Mouse (Mus musculus) layer of hippocampus, adult 18-20 months (tissue): ENCODE data around the gene Zic5. TPM values are rescaled to one million over a fixed set of nuclear protein-coding genes. Genes with fewer than 3 reads are reported as not detected.
A peak's percentile ranks its signal among the peaks of the same experiment; 100 is the strongest.

Source experiments
- DNase-seq, 2 experiments: peaks; one replicate each; pipeline ENCODE4 v3.0.0; 2022; ENCODE audit warnings: low spot score in 2 of 2
- total RNA-seq, 2 experiments: library from RNA; stranded (reverse); gene quantifications; 2 replicates each; pipeline ENCODE4 v1.2.3; 2021

Zic5 gene
- total RNA-seq, 2 experiments from 2014 or later = 3.0 to 5.1 TPM

- DNase-seq = no peak
These were observed 14.9 kb upstream of the Zic5 start for GRCm38 (mm10) chr14:122480355-122480754.

GRCm38 (mm10) chr14:122479461-122480109 lies 14.1 kb upstream of the Zic5 start:
- DNase-seq = peak in 1 of 2 experiments; percentile 2

- peak in 1 of 2 experiments; percentile 15 for DNase-seq
These were observed 13.1 kb upstream of the Zic5 start for GRCm38 (mm10) chr14:122478574-122479011.

- DNase-seq = peak in 1 of 2 experiments; percentile 8
These were observed 12.6 kb upstream of the Zic5 start for GRCm38 (mm10) chr14:122477971-122478573.

GRCm38 (mm10) chr14:122477261-122477671 lies 11.8 kb upstream of the Zic5 start:
- DNase-seq = no peak

- DNase-seq = peak in 1 of 2 experiments; percentile 6
These were observed 11.3 kb upstream of the Zic5 start for GRCm38 (mm10) chr14:122476822-122477215.

GRCm38 (mm10) chr14:122476041-122476821 lies 10.8 kb upstream of the Zic5 start:
- DNase-seq = no peak

GRCm38 (mm10) chr14:122475557-122476040 lies 10.1 kb upstream of the Zic5 start:
- no peak for DNase-seq

GRCm38 (mm10) chr14:122474891-122475556 lies 9.5 kb upstream of the Zic5 start, which contains the start of gene Zic2:
Zic2 (plus strand) TSS chr14:122475435.
- DNase-seq = peak in 1 of 2 experiments; percentile 36

GRCm38 (mm10) chr14:122474041-122474890 lies 8.8 kb upstream of the Zic5 start:
- DNase-seq = no peak

- no peak for DNase-seq
These were observed 7.8 kb upstream of the Zic5 start for GRCm38 (mm10) chr14:122473211-122473751.

- DNase-seq = no peak
These were observed 7.2 kb upstream of the Zic5 start for GRCm38 (mm10) chr14:122472647-122473046.

- no peak for DNase-seq
These were observed 6.7 kb upstream of the Zic5 start for GRCm38 (mm10) chr14:122472161-122472560.

- no peak for DNase-seq
These were observed 6.1 kb upstream of the Zic5 start for GRCm38 (mm10) chr14:122471449-122472085.

GRCm38 (mm10) chr14:122468971-122469755 lies 3.7 kb upstream of the Zic5 start:
- no peak for DNase-seq

GRCm38 (mm10) chr14:122467926-122468841 lies 2.7 kb upstream of the Zic5 start:
- DNase-seq = no peak

GRCm38 (mm10) chr14:122466756-122467362 lies 1.4 kb upstream of the Zic5 start:
- no peak for DNase-seq
